Mouse (Mus musculus) adipocyte (in vitro differentiated cells): ENCODE results near the gene Kcnk6.
"Not testable (repeated sequence)": the region's sequence is repeated elsewhere in the genome, so short reads cannot be mapped to it uniquely, and the experiment has no call there.

Experiments
- DNase-seq: peaks from one replicate; pipeline ENCODE4 v3.0.0-alpha.2; 2016; ENCODE audit warnings: low spot score

Gene Kcnk6

DNA sequence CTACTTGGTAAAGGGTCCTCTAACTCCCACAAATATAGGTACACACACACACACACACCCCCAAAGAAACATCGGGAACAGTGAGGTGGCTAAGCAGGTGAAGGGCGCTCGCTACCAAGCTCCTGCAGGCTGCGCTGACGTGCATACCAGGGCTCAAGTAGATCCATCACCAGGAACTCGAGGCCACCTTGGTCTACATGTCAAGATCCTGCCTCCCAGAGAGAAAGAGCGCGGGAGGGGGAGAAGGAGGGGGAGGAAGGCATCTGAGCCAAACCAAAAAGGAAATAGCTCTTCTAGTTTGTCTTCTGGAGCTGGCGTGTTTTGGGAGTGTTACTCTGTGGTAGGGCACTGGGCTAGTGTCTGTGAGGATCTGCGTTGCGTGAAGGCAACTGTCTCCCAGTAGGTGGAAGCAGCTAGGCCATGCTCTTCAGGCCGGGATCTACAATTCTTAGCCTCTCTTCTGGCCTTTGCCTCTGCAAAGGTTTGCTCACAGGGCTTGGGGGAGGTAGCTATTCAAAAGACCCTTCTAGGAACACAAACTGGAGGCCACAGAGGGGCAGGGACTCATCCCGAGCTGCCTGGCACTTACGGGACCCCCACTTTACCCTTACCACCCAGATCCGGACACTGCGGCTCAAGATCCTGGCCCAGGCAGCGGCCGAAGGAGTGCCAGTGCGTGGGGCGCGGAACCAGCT is 14.5 kb upstream of the Kcnk6 start:
- no peak for DNase-seq

DNA sequence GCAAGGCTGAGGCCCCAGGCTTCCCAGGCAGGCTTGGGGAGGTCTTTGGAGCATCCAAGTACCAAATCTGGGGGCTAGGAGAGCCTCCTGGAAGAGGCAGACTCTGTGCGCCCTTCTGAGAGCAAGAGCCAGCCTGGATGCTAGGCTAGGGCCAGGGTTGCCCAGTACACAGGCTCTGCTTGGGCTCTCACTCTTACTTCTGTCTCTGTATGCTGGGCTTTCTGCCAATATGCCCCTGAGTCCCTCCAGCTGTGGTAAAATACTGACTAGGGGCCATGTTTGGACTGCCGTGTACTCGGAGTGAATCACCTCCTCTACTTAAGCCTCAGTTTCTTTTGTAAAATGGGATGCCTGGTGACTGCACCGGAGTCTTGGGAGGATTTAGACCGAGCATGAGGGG is 13.7 kb upstream of the Kcnk6 start:
- DNase-seq, result no peak

DNA sequence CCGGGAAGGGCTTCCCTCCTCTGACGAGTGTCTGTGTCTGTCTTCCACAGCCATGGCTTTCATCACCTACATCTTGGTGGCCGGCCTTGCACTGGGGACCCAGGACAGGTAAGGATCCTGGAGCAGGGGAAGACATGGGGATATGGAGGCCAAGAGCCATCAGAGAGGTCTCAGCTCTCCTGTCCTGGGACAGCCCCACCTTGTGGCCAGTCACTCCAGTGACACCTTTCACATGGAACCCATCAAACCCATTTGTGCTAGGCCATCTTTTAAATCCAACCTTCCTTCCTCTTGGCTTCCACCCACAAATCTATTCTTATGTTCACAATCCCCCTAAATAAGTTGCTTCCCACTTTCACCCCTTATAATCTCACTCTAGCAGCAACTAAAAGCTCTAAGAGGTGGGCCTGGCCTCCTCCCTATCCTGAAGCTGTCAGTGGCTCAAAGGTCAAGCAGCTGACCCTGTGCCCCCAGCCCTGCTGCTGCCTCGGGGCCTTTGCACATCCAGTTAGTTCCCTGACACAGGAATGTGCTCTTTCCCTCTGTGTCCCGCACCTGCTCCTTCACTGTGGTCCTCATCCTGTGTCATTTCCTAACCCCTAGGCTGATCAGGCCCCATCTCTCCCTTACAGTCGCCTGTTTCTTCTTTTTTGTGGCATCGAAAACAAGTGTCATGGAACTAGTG is 12.6 kb upstream of the Kcnk6 start:
- DNase-seq, result no peak

DNA sequence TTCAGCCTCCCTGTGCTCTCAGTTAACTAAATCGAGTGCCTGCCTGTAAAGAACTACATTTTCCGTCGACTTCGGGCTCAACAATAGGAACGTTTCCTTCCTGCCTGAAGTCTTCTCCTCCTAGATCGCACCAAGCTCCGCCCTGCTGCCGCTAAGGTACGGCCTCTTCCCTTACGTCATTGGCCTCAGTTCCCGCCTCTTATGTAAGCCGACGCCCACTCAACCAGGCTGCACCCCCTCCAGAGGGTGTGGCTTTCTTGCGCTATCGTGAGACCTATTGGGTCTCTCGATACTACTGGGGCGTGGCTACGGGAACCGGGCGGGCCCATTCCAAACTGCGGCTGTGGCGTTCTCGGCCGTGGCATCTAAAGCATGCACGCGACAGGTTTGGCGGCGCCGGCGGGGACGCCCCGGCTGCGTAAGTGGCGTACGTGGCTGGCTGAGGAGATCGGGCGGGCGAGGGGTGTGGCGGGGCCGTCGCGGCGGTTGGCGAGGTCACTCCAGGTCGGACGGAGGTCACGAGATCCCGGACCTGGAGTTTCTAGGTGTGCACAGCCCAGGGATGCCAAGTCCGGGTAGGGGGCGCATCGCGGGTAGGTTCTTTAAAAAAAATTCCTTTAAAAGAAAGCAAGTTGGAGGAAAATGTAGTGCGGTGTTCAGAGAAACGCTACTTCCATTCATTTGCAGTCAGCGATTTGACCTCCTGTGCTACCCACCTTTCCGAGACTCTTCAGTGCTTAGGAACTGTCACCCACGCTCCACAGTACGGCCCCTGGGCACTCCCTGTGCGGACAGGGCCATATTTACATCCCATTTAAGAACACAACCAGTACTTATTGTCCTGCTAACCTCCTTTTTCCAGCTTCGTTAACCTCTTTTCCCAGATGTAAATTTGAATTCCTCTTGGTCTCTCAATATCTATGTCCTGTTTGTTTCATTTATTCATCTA is 6.0 kb upstream of the Kcnk6 start, which contains the start of gene Yif1b:
Gene Yif1b, plus strand, starts transcription at position 311 of the 949 bp plus-strand sequence.
- peak; percentile 98 for DNase-seq

DNA sequence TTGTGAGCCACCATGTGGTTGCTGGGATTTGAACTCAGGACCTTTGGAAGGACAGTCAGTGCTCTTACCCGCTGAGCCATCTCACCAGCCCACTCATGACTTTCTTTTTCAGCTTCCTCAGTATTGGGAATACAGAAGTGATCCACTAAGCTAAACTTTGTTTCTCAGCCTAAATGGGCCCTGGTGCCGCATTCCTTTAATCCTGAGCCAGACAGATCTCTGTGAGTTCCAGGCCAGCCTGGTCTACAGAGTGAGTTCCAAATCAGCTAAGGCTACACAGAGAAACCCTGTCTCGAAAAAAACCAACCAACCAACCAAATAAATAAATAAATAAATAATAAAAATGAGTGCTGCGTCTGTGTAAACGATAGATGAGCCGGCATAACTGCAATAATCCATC is 5.3 kb upstream of the Kcnk6 start:
- not testable (repeated sequence) for DNase-seq

- no peak for DNase-seq
These were observed 4.3 kb upstream of the Kcnk6 start for GRCm38 (mm10) chr7:29236593-29236992.

GRCm38 (mm10) chr7:29234661-29235060 is 2.3 kb upstream of the Kcnk6 start:
- DNase-seq, result no peak

GRCm38 (mm10) chr7:29233745-29234144 is 1.4 kb upstream of the Kcnk6 start:
- DNase-seq, result peak; percentile 50

GRCm38 (mm10) chr7:29231517-29231916 is 798 bp downstream of the Kcnk6 start:
- DNase-seq, result no peak

- DNase-seq, result no peak
These were observed 1.8 kb downstream of the Kcnk6 start for GRCm38 (mm10) chr7:29230560-29230959.

DNA sequence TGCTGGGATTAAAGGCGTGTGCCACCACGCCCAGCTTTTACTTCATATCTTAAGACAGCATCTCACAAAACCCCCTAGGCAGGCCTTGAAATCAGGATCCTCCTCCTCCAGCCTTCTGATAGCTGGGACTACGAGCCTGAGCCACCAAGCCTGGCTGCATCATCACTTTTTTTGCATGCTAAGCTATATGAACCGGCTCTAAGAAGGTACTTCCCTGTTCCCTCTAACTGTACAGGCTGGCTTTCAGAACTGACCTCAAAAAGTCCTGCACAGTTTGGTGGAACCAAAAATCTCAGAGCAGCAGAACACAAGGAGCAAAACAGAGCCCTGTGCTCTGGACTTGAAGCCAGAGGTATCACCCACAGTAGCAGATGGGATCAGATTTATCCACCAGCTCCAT is 4.1 kb downstream of the Kcnk6 start:
- DNase-seq, result no peak

DNA sequence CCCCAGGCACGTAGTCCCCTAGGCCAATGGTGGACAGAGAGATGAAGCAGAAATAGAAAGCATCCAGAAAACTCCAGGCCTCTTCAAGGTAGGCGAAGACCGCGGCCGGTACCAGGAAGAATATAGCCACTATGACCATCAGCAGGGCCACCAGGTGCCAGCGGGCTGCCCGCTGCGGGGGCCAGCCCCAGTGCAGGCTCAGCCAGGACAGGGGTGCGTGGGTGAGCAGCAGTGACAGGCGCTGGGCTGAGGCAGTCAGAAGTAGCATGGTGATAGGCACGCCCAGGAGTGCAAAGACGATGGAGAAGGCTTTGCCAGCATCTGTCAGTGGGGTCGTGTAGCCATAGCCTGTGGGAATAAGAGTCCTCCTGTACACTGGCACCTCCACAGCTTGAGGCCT is 6.8 kb downstream of the Kcnk6 start:
- DNase-seq, result no peak

- DNase-seq, result no peak
These were observed 7.4 kb downstream of the Kcnk6 start for GRCm38 (mm10) chr7:29224756-29225394.

DNA sequence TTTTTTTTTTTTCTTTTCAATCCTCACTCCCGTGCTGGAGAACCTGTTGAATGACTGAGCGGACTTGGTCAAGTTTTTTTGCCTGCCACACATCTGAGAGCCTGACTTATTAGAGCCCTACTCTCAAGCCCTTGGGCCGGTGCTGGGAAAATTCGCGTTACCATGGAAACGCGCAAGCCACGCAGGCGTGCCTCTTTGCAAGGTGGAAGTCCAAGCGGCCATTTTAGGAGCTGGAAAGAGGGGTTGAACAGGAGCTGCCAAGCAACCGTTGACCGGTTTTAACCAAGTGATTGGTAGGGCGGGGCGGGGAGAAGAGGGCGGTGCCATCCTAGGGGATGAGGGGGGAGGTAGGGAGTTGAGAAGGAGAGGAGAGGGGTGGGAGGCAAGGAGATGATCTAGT is 17.5 kb downstream of the Kcnk6 start:
- no peak for DNase-seq

- no peak for DNase-seq
These were observed 18.1 kb downstream of the Kcnk6 start for GRCm38 (mm10) chr7:29214236-29214635.

- no peak for DNase-seq
These were observed 18.6 kb downstream of the Kcnk6 start, which contains the start of gene Catsperg1 for GRCm38 (mm10) chr7:29213675-29214082. Catsperg1 (minus strand) TSS chr7:29214035.

DNA sequence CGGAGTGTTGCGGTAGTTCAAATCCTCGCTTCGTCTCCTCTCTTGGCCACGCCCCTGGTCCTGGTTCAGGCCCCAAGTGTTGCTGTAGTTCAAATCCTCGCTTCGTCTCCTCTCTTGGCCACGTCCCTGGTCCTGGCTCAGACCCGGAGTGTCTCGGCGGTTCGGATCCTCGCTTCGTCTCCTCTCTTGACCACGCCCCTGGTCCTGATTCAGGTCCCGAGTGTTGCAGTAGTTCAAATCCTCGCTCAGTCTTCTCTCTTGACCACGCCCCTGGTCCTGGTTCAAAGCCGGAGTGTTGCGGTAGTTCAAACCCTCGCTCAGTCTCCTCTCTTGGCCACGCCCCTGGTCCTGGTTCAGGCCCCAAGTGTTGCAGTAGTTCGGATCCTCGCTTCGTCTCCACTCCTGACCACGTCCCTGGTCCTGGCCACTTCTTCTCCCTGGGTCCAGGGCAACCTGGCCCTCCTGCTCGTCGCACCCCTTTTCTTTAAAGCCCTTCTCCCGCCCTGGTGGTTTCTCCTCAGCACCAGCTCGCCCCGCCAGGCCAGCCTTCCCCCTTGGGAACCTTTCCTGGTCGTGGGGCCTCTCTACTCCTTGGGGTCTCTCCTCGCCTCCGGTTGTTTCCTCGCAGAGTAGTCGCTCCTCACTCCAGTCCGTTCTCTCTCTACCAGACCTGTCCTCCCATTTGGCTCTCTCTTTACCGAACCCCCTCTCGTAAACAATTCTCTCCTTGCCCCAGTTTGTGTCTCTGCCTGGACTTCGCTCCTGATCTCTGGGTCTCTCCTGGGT is 19.3 kb downstream of the Kcnk6 start:
- DNase-seq, result not testable (repeated sequence)

- no peak for DNase-seq
These were observed 20.0 kb downstream of the Kcnk6 start for GRCm38 (mm10) chr7:29212199-29212765.

DNA sequence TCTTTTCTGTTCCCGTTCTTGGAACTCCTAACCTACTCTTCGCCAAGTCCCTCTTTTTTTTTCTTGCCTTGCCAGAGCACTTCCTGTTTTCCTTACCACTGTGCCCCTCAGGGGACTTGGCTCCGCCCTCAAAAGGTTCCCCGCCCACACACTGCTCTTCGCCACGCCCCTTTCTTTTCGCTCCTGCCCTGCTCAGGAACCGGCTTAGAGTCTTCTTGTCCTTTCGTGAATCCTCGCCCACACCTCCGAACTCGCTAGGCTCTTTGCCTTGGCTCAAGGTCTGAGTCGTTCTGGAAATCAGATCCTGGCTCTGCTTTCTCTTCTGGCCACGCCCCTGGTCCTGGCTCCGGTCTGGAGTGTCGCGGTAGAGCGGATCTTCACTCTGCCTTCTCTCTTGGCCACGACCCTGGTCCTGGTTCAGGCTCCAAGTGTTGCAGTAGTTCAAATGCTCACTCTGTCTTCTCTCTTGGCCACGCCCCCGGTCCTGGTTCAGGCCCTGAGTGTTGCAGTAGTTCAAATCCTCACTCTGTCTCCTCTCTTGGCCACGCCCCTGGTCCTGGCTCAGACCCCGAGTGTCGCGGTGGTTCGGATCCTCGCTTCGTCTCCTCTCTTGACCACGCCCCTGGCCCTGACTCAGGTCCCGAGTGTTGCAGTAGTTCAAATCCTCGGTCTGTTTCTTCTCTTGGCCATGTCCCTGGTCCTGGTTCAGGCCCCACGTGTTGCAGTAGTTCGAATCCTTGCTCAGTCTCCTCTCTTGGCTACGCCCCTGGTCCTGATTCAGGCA is 20.7 kb downstream of the Kcnk6 start:
- peak; percentile 78 for DNase-seq

DNA sequence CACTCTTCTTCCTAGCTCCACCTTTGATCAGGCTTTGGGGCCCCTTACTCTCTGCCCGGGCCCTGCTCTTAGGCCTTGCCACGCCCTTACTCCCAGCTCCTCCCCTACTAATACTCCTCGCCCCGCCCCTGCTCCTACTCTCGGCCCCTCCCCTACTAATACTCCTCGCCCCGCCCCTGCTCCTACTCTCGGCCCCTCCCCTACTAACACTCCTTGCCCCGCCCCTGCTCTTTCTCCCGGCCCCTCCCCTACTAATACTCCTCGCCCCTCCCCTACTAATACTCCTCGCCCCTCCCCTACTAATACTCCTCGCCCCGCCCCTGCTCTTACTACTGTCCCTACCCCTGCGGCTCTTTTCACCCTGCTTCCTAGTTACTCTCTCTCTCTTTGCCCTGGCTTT is 21.3 kb downstream of the Kcnk6 start:
- DNase-seq, result not testable (repeated sequence)
